Mouse (Mus musculus) forebrain, embryonic 16.5 days (tissue): ENCODE data around the gene Tubgcp2. TPM values are rescaled to one million over a fixed set of nuclear protein-coding genes. Genes with fewer than 3 reads are reported as not detected.

Source experiments
- ATAC-seq: fragments of 200-750 bp; cut with Nextera tagmentation; 2 replicates; pipeline ENCODE4 v1.8.0; 2017; ENCODE audit warnings: mild to moderate bottlenecking, moderate library complexity
- H3K27ac ChIP-seq: fragments of 300-500 bp; sonication (generic); 2 replicates; pipeline ENCODE4 v1.5.1; 2014; ENCODE audit warnings: low read length, control low read depth
- H3K27me3 ChIP-seq: fragments of 300-500 bp; sonication (generic); replicated peaks from 2 replicates; pipeline ENCODE4 v1.6.1; 2014; ENCODE audit warnings: low read length; ENCODE audit not compliant: control insufficient read depth, insufficient read depth
- H3K36me3 ChIP-seq: fragments of 300-500 bp; sonication (generic); 2 replicates; pipeline ENCODE4 v1.6.1; 2014; ENCODE audit not compliant: control insufficient read depth, insufficient read depth
- H3K4me1 ChIP-seq: fragments of 300-500 bp; sonication (generic); replicated peaks from 2 replicates; pipeline ENCODE4 v1.6.1; 2014; ENCODE audit warnings: low read length; ENCODE audit not compliant: control insufficient read depth, insufficient read depth
- H3K4me2 ChIP-seq: fragments of 300-500 bp; sonication (generic); 2 replicates; pipeline ENCODE4 v1.6.1; 2014; ENCODE audit warnings: mild to moderate bottlenecking, low read length, control low read depth
- H3K4me3 ChIP-seq: fragments of 300-500 bp; sonication (generic); replicated peaks from 2 replicates; pipeline ENCODE4 v1.5.1; 2014; ENCODE audit warnings: mild to moderate bottlenecking, low read length, control low read depth
- H3K9ac ChIP-seq: fragments of 300-500 bp; sonication (generic); replicated peaks from 2 replicates; pipeline ENCODE4 v1.6.1; 2014; ENCODE audit warnings: low read depth, low read length, control low read depth
- H3K9me3 ChIP-seq: fragments of 300-500 bp; sonication (generic); 2 replicates; pipeline ENCODE4 v1.6.1; 2016; ENCODE audit warnings: low read length; ENCODE audit not compliant: control insufficient read depth
- WGBS: fragments of 180-500 bp; shearing (Covaris S2); extraction: QIAGEN DNeasy Blood & Tissue Kit; methylation state at CpG from one replicate; pipeline ENCODE4 v1.1.7; 2014; 5-methylcytosine and 5-hydroxymethylcytosine counted together
- polyA plus RNA-seq: library from polyadenylated mRNA; unstranded; fragments of >200 nt; fragmentation: Nextera tagmentation; extraction: Ambion mirVana; gene quantifications from 2 replicates; pipeline ENCODE4 v1.2.1, GENCODE M21; 2015

Tubgcp2 gene
- polyA plus RNA-seq: 72.7 and 76.3 TPM in 2 replicates

- H3K27me3 ChIP-seq: no peaks in the 10 kb centered on the region
- peak within 1 kb of the TSS; percentile 67 for H3K4me2 ChIP-seq
- peak within 1 kb of the TSS; percentile 93 for H3K9ac ChIP-seq
- H3K9me3 ChIP-seq: no peaks in the 10 kb centered on the region
- ATAC-seq: peak; percentile 96
- H3K4me1 ChIP-seq: peaks cover 21% of the 10 kb centered on the region
- peak within 1 kb of the TSS; percentile 86 for H3K27ac ChIP-seq
- H3K4me3 ChIP-seq: peak within 1 kb of the TSS; percentile 86
- under 1% methylated on average over 69 of the region's 69 CpGs for WGBS
- H3K36me3 ChIP-seq: peaks cover 20% of the 10 kb centered on the region
These were observed at the start of gene Tubgcp2, which contains the start of gene Zfp511 for GRCm38 (mm10) chr7:140036281-140037170. Gene Tubgcp2 (minus strand): TSS chr7:140036669. Gene Zfp511 (plus strand): TSS chr7:140036391.

GRCm38 (mm10) chr7:140082242-140082678 is 45.8 kb upstream of the Tubgcp2 start, which contains the start of gene Caly:
Gene Caly (minus strand): TSS chr7:140082548.
- H3K4me2 ChIP-seq: peak within 1 kb of the TSS; percentile 79
- peak within 1 kb of the TSS; percentile 92 for H3K27ac ChIP-seq
- H3K9me3 ChIP-seq: no peaks in the 10 kb centered on the region
- WGBS: 2% methylated on average over 18 of the region's 18 CpGs
- H3K4me3 ChIP-seq: peak within 1 kb of the TSS; percentile 55
- no peaks in the 10 kb centered on the region for H3K27me3 ChIP-seq
- peaks cover 29% of the 10 kb centered on the region for H3K4me1 ChIP-seq
- H3K36me3 ChIP-seq: no peaks in the 10 kb centered on the region
- peak; percentile 86 for ATAC-seq
- H3K9ac ChIP-seq: peak within 1 kb of the TSS; percentile 80

- peak overlapping the region; percentile 79 for H3K4me2 ChIP-seq
- ATAC-seq: peak; percentile 7
- no peaks in the 10 kb centered on the region for H3K36me3 ChIP-seq
These were observed 45.2 kb upstream of the Tubgcp2 start for GRCm38 (mm10) chr7:140081408-140082241.

GRCm38 (mm10) chr7:140080503-140081156 is 44.2 kb upstream of the Tubgcp2 start:
- H3K9ac ChIP-seq: peak overlapping the region; percentile 80
- peak; percentile 82 for ATAC-seq
- peaks cover 29% of the 10 kb centered on the region for H3K4me1 ChIP-seq
- peak overlapping the region; percentile 92 for H3K27ac ChIP-seq
- H3K27me3 ChIP-seq: no peaks in the 10 kb centered on the region
- peak overlapping the region; percentile 79 for H3K4me2 ChIP-seq
- no peaks in the 10 kb centered on the region for H3K36me3 ChIP-seq
- H3K4me3 ChIP-seq: peak overlapping the region; percentile 55
- WGBS: 2% methylated on average over 24 of the region's 24 CpGs
- no peaks in the 10 kb centered on the region for H3K9me3 ChIP-seq

More at GRCm38 (mm10) chr7:140081408-140082241, 45.2 kb upstream of the Tubgcp2 start:
- Histone ChIP-seq H3K4me1 (peaks cover 29% of the 10 kb centered on the region), H3K27ac (peak overlapping the region; percentile 92), H3K27me3 (no peaks in the 10 kb centered on the region), H3K4me3 (peak overlapping the region; percentile 55), H3K9ac (peak overlapping the region; percentile 80), H3K9me3 (no peaks in the 10 kb centered on the region)
- WGBS: 6% methylated on average over 20 of the region's 20 CpGs

GRCm38 (mm10) chr7:140078711-140079110 is 42.2 kb upstream of the Tubgcp2 start:
- H3K4me2 ChIP-seq: no peak overlapping the region
- no peaks in the 10 kb centered on the region for H3K9me3 ChIP-seq
- H3K27me3 ChIP-seq: no peaks in the 10 kb centered on the region
- no peak for ATAC-seq
- H3K36me3 ChIP-seq: no peaks in the 10 kb centered on the region
- no peak overlapping the region for H3K4me3 ChIP-seq
- H3K4me1 ChIP-seq: peaks cover 29% of the 10 kb centered on the region
- H3K9ac ChIP-seq: no peak overlapping the region
- no peak overlapping the region for H3K27ac ChIP-seq
- WGBS: 5% methylated on average over 5 of the region's 5 CpGs

DNA sequence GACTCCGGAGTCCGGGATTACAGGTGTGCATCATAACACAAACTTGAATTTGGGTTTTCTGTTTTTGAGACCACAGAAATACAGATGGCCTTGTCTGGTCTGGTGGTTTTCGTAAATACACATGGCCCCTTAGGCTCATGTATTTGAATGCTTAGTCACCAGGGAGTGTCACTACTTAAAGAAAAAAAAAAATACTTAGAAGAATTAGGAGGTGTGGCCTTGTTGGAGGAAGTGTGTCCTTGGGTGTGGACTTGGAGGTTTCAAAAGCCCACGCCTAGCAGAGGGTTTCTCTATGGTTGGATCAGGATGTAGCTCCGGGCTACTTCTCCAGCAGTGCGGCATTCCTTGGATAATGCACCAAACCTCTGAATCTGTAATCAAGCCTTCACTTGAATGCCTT is 41.2 kb upstream of the Tubgcp2 start:
- no peaks in the 10 kb centered on the region for H3K36me3 ChIP-seq
- no peaks in the 10 kb centered on the region for H3K9me3 ChIP-seq
- no peak overlapping the region for H3K4me3 ChIP-seq
- peaks cover 29% of the 10 kb centered on the region for H3K4me1 ChIP-seq
- no peak overlapping the region for H3K27ac ChIP-seq
- 75% methylated on average over 6 of the region's 6 CpGs for WGBS
- no peak overlapping the region for H3K4me2 ChIP-seq
- H3K27me3 ChIP-seq: 0 out of 2 replicates have a peak, but pooled peaks cover 2% of the 10 kb centered on the region
- no peak for ATAC-seq
- no peak overlapping the region for H3K9ac ChIP-seq

GRCm38 (mm10) chr7:140070042-140070711 is 33.7 kb upstream of the Tubgcp2 start:
- Histone ChIP-seq H3K9me3 (no peaks in the 10 kb centered on the region), H3K27ac (no peak overlapping the region), H3K4me1 (no peaks in the 10 kb centered on the region; the same call in 1 of the 2 replicates), H3K4me3 (no peak overlapping the region), H3K9ac (no peak overlapping the region), H3K36me3 (no peaks in the 10 kb centered on the region), H3K4me2 (peak overlapping the region; percentile 9; the same call in 1 of the 2 replicates), H3K27me3 (peaks cover 13% of the 10 kb centered on the region)
- no peak for ATAC-seq
- 34% methylated on average over 35 of the region's 39 CpGs for WGBS

DNA sequence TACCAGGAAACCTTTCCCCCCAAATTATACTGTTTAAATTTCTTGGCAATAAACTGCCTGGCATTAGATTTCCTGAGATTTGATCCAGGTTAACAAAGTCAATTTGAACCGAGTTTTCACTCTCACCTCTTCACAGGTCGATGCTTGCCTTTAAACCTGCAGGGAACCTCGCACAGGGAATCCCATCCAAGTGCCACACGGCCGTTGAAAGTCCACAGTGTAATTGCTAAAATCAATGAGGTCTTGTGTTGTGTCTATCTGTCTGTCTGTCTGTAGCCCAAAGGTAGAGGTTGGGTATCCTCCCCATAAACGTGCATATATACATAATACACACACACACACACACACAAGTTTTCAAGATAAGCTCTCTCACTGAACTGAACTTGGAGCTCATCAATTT is 30.9 kb upstream of the Tubgcp2 start:
- Histone ChIP-seq H3K4me2 (no peak overlapping the region), H3K9me3 (no peaks in the 10 kb centered on the region), H3K4me1 (no peaks in the 10 kb centered on the region; the same call in 1 of the 2 replicates), H3K4me3 (no peak overlapping the region), H3K36me3 (no peaks in the 10 kb centered on the region), H3K27me3 (peaks cover 15% of the 10 kb centered on the region), H3K9ac (no peak overlapping the region), H3K27ac (no peak overlapping the region)
- 74% methylated on average over 6 of the region's 6 CpGs for WGBS
- no peak for ATAC-seq
